Mouse (Mus musculus) intestine, embryonic 14.5 days (tissue): Measurements from ENCODE around the gene Oprm1. TPM values are rescaled to one million over a fixed set of nuclear protein-coding genes. Genes with fewer than 3 reads are reported as not detected.
"Not testable (repeated sequence)": the region's sequence is repeated elsewhere in the genome, so short reads cannot be mapped to it uniquely, and the experiment has no call there.

Experiments used
- ATAC-seq: fragments of 200-750 bp; cut with Nextera tagmentation; replicated peaks from 2 replicates; pipeline ENCODE4 v1.8.0; 2017; ENCODE audit warnings: low read depth, moderate number of reproducible peaks, moderate TSS enrichment, moderate library complexity; ENCODE audit not compliant: low FRiP score, low TSS enrichment
- DNase-seq: peaks from one replicate; pipeline ENCODE4 v3.0.0-alpha.2; 2018; ENCODE audit warnings: low spot score
- H3K27ac ChIP-seq: fragments of 300-500 bp; sonication (generic); 2 replicates; pipeline ENCODE4 v1.5.1; 2014; ENCODE audit warnings: low read depth, mild to moderate bottlenecking, control low read depth
- H3K27me3 ChIP-seq: fragments of 300-500 bp; sonication (generic); replicated peaks from 2 replicates; pipeline ENCODE4 v1.6.1; 2014; ENCODE audit warnings: low read length, control low read depth; ENCODE audit not compliant: control insufficient read depth, insufficient read depth
- H3K36me3 ChIP-seq: fragments of 300-500 bp; sonication (generic); 2 replicates; pipeline ENCODE4 v1.6.1; 2014; ENCODE audit warnings: low read length, control low read depth; ENCODE audit not compliant: control insufficient read depth, insufficient read depth
- H3K4me1 ChIP-seq: fragments of 300-500 bp; sonication (generic); replicated peaks from 2 replicates; pipeline ENCODE4 v1.6.1; 2014; ENCODE audit warnings: low read length, control low read depth, mixed read lengths; ENCODE audit not compliant: control insufficient read depth, insufficient read depth
- H3K4me2 ChIP-seq: fragments of 300-500 bp; sonication (generic); 2 replicates; pipeline ENCODE4 v1.6.1; 2014; ENCODE audit warnings: low read length
- H3K4me3 ChIP-seq: fragments of 300-500 bp; sonication (generic); 2 replicates; pipeline ENCODE4 v1.5.1; 2014; ENCODE audit warnings: low read depth, low read length, control low read depth, mixed read lengths
- H3K9ac ChIP-seq: fragments of 300-500 bp; sonication (generic); 2 replicates; pipeline ENCODE4 v1.6.1; 2014; ENCODE audit warnings: mild to moderate bottlenecking, low read length
- H3K9me3 ChIP-seq: fragments of 300-500 bp; sonication (generic); 2 replicates; pipeline ENCODE4 v1.6.1; 2016; ENCODE audit warnings: low read length, control low read depth; ENCODE audit not compliant: control insufficient read depth
- WGBS: fragments of 180-500 bp; shearing (Covaris S2); extraction: QIAGEN DNeasy Blood & Tissue Kit; methylation state at CpG from one replicate; pipeline ENCODE4 v1.1.7; 2014; 5-methylcytosine and 5-hydroxymethylcytosine counted together
- polyA plus RNA-seq: library from polyadenylated mRNA; unstranded; fragments of >200 nt; fragmentation: Nextera tagmentation; extraction: Ambion mirVana; gene quantifications from 2 replicates; pipeline ENCODE4 v1.2.1, GENCODE M21; 2014

Gene Oprm1
- polyA plus RNA-seq, 1 experiment from 2014 or later = 0.51 TPM

DNA sequence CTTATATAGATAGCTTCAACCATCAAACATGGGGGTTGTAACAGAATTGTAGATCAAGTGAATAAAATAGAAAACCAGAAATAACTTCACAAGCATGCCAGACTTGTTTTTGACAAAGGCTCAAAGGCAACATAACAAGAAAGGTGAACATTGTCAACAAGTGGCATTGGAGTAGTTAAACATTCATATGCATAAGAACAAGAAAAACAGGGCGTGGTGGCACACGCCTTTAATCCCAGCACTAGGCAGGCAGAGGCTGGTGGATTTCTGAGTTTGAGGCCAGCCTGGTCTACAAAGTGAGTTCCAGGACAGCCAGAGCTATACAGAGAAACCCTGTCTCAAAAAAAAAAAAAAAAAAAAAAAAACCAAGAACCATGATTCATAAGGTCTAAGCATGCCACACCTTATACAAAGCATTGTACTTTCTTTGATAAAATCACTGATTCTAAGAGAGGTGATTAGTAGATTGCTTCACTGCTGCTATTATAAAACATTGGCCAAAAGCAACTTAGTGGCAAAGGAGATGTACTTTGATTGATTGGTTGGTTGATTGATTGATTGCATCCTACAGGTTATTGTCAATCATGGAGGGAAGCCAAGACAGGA lies 120.1 kb downstream of the Oprm1 start:
- Histone ChIP-seq H3K9me3 (no peaks in the 10 kb centered on the region), H3K36me3 (no peaks in the 10 kb centered on the region), H3K4me1 (no peaks in the 10 kb centered on the region), H3K4me2 (no peak overlapping the region), H3K27ac (no peak overlapping the region), H3K27me3 (no peaks in the 10 kb centered on the region), H3K9ac (no peak overlapping the region), H3K4me3 (no peak overlapping the region)
- DNase-seq = no peak
- 92% methylated on average over 2 of the region's 2 CpGs for WGBS
- ATAC-seq = no peak

DNA sequence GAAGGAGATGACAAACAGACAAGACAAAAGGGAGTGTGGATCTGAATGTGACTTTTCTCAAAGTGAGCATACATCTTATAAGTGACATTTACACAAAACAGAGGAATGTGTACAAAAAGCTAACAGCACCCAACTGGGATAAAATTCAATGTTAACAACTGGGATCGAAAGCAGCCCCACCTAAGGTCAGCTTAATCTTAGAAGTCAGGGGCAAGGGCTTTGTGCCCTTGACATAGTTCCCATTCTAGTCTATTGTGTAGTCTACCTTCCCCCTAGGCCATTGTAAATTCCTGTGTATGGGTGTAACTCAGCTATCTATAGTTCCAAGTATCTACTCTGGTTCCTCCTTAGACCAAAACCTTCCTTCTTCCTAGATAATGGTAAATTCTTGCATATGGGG lies 123.7 kb downstream of the Oprm1 start:
- ATAC-seq, DNase-seq, H3K9me3 ChIP-seq, H3K4me2 ChIP-seq, H3K27ac ChIP-seq, H3K36me3 ChIP-seq, H3K4me3 ChIP-seq, H3K4me1 ChIP-seq, H3K9ac ChIP-seq, H3K27me3 ChIP-seq: not testable (repeated sequence)
- 89% methylated on average over 1 of the region's 1 CpGs for WGBS

DNA sequence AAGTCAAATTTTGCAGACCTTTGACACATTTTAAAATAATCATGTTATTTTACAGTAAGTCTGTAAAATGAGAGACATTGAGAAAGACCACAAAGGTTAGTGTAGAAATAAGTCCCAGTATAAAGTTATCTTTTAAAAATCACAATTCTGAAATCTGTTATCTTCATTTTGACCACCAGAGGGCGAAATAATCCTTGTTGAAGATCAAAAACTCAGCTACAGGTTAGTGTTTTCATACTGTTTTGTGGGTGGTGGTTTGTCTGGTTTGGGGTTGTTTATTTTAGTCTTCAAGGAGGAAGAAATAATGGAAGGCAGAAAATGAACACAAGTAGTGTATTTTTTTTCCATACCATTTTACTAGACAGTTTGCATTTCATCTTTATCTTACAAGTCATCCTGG lies 127.2 kb downstream of the Oprm1 start:
- Histone ChIP-seq H3K27ac (no peak overlapping the region), H3K27me3 (no peaks in the 10 kb centered on the region), H3K4me3 (no peak overlapping the region), H3K4me2 (no peak overlapping the region), H3K9ac (no peak overlapping the region), H3K4me1 (no peaks in the 10 kb centered on the region), H3K9me3 (no peaks in the 10 kb centered on the region), H3K36me3 (no peaks in the 10 kb centered on the region)
- ATAC-seq (no peak), DNase-seq (no peak)
- WGBS = 0% methylated on average over 1 of the region's 1 CpGs

DNA sequence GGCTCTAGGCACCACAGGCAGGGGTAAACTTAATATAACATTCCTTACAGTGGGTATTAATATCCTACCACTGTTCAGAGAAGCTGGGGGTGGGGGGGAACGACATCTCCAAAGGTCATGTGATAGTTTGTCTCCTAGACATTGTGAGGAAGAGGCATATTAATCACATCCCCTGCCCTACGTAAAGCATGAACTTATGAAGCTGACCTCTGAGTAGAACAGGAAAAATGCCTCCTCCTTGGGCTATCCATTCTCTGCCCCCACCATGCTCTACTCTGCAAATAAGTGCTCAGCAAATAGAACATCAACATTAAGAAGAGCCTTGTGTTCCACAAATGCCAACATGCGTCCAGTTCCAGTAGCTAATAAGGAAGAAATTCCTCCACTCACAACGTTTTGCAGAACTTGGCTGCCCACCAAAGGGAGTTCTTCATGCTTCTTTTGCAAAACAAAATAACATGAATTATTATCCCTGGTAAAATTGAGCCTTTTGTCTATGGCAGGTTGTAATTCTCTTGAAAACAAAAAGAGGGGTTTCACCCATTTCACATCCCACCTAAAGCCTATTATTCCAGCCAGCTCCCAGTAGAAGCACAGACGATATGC lies 131.4 kb downstream of the Oprm1 start:
- Histone ChIP-seq H3K9ac (no peak overlapping the region), H3K36me3 (no peaks in the 10 kb centered on the region), H3K4me1 (no peaks in the 10 kb centered on the region), H3K9me3 (no peaks in the 10 kb centered on the region), H3K27ac (no peak overlapping the region), H3K4me3 (no peak overlapping the region), H3K27me3 (no peaks in the 10 kb centered on the region), H3K4me2 (no peak overlapping the region)
- DNase-seq (no peak), ATAC-seq (no peak)
- 49% methylated on average over 5 of the region's 5 CpGs for WGBS

DNA sequence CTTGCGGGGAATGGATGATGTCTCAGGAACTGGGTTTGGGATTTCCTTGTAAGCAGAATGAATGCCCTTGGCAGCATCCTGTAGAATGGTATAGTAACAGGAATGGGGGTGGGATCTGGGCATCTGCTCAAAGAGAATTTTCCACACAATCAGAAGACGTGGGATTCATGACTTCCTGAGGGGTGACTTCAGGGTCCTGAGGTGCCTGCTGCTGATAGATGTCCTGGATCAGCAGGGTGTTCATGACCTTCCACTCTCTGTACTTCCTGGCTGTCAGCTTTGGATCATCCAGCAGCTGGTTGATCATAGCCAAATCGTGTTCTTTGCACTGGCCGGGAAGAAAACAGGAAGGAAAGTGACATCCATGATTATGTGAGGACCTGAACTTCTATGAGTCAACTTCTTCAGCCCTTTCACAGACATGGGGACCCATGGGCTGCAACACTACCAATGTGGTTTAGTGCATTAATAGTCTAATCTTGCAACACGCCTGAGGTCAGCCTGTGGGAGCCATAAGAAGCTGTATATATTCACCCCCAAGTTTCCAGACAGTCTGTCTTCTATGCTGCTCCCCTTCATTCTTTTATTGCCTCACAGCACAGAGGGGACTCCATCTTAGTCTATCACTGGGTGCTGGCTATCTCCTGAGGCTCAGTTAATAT lies 132.2 kb downstream of the Oprm1 start:
- 73% methylated on average over 5 of the region's 5 CpGs for WGBS
- no peak for ATAC-seq

DNA sequence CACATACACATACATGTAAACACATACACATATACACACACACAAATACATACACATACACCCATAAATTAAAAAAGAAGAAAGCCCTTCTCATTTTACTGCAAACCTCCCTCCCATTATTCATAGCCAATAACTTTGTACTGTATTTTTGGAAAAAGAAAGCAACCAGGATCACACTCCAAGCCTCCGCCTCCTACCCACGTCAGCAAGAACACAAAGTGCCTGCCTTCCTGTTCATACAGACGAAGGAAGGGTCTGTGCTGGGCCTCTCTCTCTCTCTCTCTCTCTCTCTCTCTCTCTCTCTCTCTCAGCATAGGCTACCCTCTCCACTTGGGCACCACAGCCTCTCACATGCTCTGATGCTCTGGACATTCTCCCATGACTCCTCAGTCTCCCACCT lies 137.5 kb downstream of the Oprm1 start:
- Histone ChIP-seq H3K27ac (no peak overlapping the region), H3K4me2 (no peak overlapping the region), H3K4me3 (no peak overlapping the region), H3K4me1 (no peaks in the 10 kb centered on the region), H3K9ac (no peak overlapping the region), H3K36me3 (no peaks in the 10 kb centered on the region), H3K9me3 (no peaks in the 10 kb centered on the region), H3K27me3 (no peaks in the 10 kb centered on the region)
- no peak for ATAC-seq
- no peak for DNase-seq
- WGBS = 65% methylated on average over 3 of the region's 3 CpGs

More for the DNA sequence above, 132.2 kb downstream of the Oprm1 start:
- no peaks in the 10 kb centered on the region for H3K4me1 ChIP-seq
- no peak overlapping the region for H3K4me3 ChIP-seq
- no peak overlapping the region for H3K4me2 ChIP-seq
- no peaks in the 10 kb centered on the region for H3K9me3 ChIP-seq
- DNase-seq = peak; percentile 12
- no peak overlapping the region for H3K9ac ChIP-seq
- H3K27ac ChIP-seq = no peak overlapping the region
- H3K27me3 ChIP-seq = no peaks in the 10 kb centered on the region
- no peaks in the 10 kb centered on the region for H3K36me3 ChIP-seq

DNA sequence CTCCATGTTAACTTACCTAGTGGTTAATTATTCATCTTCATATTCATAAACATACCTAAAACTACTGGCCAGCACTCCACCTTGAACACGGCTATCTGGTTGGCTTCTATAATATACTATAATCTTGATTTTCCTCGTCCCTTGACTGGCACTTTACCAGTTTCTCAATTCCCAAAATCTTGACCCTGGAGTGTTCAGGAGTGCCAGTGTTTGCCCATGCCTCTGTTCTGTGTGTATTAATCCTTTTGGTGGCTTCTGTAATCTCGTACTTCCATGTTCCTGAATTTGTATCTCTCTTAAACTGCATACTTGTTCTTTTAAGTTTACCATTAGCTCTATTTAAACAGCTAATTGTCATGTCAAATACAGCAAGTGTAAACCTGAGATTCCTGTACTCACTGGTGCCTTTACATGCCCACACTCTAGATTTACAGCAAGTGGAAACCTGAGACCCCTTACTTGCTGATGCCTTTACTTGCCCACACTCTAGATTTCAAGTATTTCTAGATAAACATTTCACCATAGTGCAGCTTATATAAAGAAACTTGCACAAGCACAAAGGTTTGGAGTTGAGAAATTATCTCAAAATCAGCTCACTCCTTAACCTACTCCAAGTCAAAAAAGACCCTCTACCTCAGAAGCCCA lies 138.5 kb downstream of the Oprm1 start:
- no peaks in the 10 kb centered on the region for H3K27me3 ChIP-seq
- no peak overlapping the region for H3K4me2 ChIP-seq
- no peaks in the 10 kb centered on the region for H3K9me3 ChIP-seq
- no peaks in the 10 kb centered on the region for H3K4me1 ChIP-seq
- no peak overlapping the region for H3K9ac ChIP-seq
- no peak overlapping the region for H3K27ac ChIP-seq
- ATAC-seq = no peak
- WGBS = 73% methylated on average over 3 of the region's 3 CpGs
- no peak overlapping the region for H3K4me3 ChIP-seq
- no peak for DNase-seq
- no peaks in the 10 kb centered on the region for H3K36me3 ChIP-seq

DNA sequence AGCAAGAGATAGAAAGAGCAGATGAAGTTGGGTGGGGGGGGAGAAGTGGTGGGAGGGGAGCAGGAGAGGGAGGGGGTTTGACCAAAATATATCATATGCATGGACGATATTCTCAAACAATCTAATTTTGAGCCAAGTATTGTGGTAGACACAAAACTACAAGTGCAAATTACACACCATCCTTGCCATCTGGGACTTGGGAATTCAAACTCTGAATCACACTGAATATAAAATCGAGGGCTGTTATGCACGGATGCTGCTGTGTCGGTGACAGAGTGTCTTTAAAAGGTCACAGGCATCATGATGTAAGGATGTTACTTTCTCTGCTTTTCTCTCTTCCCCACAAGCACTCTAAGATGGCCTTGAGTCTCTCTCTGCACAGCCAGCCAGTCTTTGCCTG lies 141.8 kb downstream of the Oprm1 start:
- DNase-seq = no peak
- no peaks in the 10 kb centered on the region for H3K9me3 ChIP-seq
- no peaks in the 10 kb centered on the region for H3K27me3 ChIP-seq
- H3K4me2 ChIP-seq = no peak overlapping the region
- no peaks in the 10 kb centered on the region for H3K4me1 ChIP-seq
- H3K27ac ChIP-seq = no peak overlapping the region
- ATAC-seq = no peak
- no peaks in the 10 kb centered on the region for H3K36me3 ChIP-seq
- no peak overlapping the region for H3K4me3 ChIP-seq
- 86% methylated on average over 4 of the region's 4 CpGs for WGBS
- no peak overlapping the region for H3K9ac ChIP-seq
